Mouse (Mus musculus) intestine, embryonic 14.5 days (tissue): ENCODE data around the gene Siva1. TPM values are rescaled to one million over a fixed set of nuclear protein-coding genes. Genes with fewer than 3 reads are reported as not detected.

Experiments
- ATAC-seq: fragments of 200-750 bp; cut with Nextera tagmentation; replicated peaks from 2 replicates; pipeline ENCODE4 v1.8.0; 2017; ENCODE audit warnings: low read depth, moderate number of reproducible peaks, moderate TSS enrichment, moderate library complexity; ENCODE audit not compliant: low FRiP score, low TSS enrichment
- DNase-seq: peaks from one replicate; pipeline ENCODE4 v3.0.0-alpha.2; 2018; ENCODE audit warnings: low spot score
- H3K27ac ChIP-seq: fragments of 300-500 bp; sonication (generic); 2 replicates; pipeline ENCODE4 v1.5.1; 2014; ENCODE audit warnings: low read depth, mild to moderate bottlenecking, control low read depth
- H3K27me3 ChIP-seq: fragments of 300-500 bp; sonication (generic); replicated peaks from 2 replicates; pipeline ENCODE4 v1.6.1; 2014; ENCODE audit warnings: low read length, control low read depth; ENCODE audit not compliant: control insufficient read depth, insufficient read depth
- H3K36me3 ChIP-seq: fragments of 300-500 bp; sonication (generic); 2 replicates; pipeline ENCODE4 v1.6.1; 2014; ENCODE audit warnings: low read length, control low read depth; ENCODE audit not compliant: control insufficient read depth, insufficient read depth
- H3K4me1 ChIP-seq: fragments of 300-500 bp; sonication (generic); replicated peaks from 2 replicates; pipeline ENCODE4 v1.6.1; 2014; ENCODE audit warnings: low read length, control low read depth, mixed read lengths; ENCODE audit not compliant: control insufficient read depth, insufficient read depth
- H3K4me2 ChIP-seq: fragments of 300-500 bp; sonication (generic); 2 replicates; pipeline ENCODE4 v1.6.1; 2014; ENCODE audit warnings: low read length
- H3K4me3 ChIP-seq: fragments of 300-500 bp; sonication (generic); 2 replicates; pipeline ENCODE4 v1.5.1; 2014; ENCODE audit warnings: low read depth, low read length, control low read depth, mixed read lengths
- H3K9ac ChIP-seq: fragments of 300-500 bp; sonication (generic); 2 replicates; pipeline ENCODE4 v1.6.1; 2014; ENCODE audit warnings: mild to moderate bottlenecking, low read length
- H3K9me3 ChIP-seq: fragments of 300-500 bp; sonication (generic); 2 replicates; pipeline ENCODE4 v1.6.1; 2016; ENCODE audit warnings: low read length, control low read depth; ENCODE audit not compliant: control insufficient read depth
- WGBS: fragments of 180-500 bp; shearing (Covaris S2); extraction: QIAGEN DNeasy Blood & Tissue Kit; methylation state at CpG from one replicate; pipeline ENCODE4 v1.1.7; 2014; 5-methylcytosine and 5-hydroxymethylcytosine counted together
- polyA plus RNA-seq: library from polyadenylated mRNA; unstranded; fragments of >200 nt; fragmentation: Nextera tagmentation; extraction: Ambion mirVana; gene quantifications from 2 replicates; pipeline ENCODE4 v1.2.1, GENCODE M21; 2014

The Siva1 gene
- polyA plus RNA-seq, 1 experiment from 2014 or later: 324 TPM

DNA sequence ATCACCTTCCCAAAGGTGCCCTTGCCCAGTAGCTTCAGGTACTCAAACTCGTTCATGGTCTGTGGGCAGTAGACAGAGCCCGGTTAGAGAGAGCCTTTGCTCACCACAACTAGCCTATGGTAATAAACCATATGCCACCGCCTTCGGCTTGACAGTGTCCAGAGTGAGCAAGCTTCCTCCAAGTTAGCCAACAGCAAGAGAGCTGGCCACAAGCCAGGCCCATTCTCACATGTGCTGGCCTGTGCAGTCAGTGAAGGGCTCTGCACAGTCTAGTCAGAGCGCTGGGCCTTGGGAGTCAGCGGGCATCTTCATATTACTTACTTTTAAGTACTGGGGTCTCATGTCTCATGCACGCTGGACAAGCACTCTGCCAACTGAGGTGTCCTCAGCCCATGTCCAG lies 14.1 kb downstream of the Siva1 start:
- Histone ChIP-seq H3K4me2 (no peak overlapping the region), H3K4me1 (peaks cover 40% of the 10 kb centered on the region), H3K4me3 (no peak overlapping the region), H3K27ac (no peak overlapping the region), H3K9ac (no peak overlapping the region), H3K9me3 (no peaks in the 10 kb centered on the region), H3K27me3 (no peaks in the 10 kb centered on the region), H3K36me3 (peaks cover 89% of the 10 kb centered on the region)
- WGBS: 89% methylated on average over 7 of the region's 7 CpGs
- no peak for ATAC-seq
- DNase-seq: no peak

DNA sequence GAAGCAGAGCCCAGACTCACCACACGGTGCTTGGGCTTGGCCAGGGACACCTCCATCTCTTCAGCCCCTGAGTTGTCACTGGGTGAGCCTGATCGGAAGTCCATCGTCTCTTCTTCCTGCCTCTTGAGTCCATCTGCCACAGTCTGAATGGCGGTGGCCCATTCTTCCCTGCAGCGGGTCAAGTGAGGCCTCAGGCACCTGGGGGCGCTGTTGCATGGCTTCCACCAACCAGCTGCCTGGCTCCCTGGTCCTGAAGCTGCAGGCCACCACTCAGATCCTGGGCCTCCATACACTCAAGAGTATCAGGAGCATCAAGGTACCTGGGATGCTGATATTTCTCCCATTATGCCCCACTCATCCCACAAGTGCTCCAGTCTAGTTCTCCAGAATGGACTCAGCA lies 14.6 kb downstream of the Siva1 start:
- H3K4me2 ChIP-seq: no peak overlapping the region
- WGBS: 85% methylated on average over 6 of the region's 6 CpGs
- DNase-seq (no peak), ATAC-seq (no peak)
- H3K4me1 ChIP-seq: peaks cover 43% of the 10 kb centered on the region
- no peak overlapping the region for H3K9ac ChIP-seq
- no peaks in the 10 kb centered on the region for H3K27me3 ChIP-seq
- no peak overlapping the region for H3K27ac ChIP-seq
- peaks cover 89% of the 10 kb centered on the region for H3K36me3 ChIP-seq
- H3K4me3 ChIP-seq: no peak overlapping the region
- H3K9me3 ChIP-seq: no peaks in the 10 kb centered on the region

DNA sequence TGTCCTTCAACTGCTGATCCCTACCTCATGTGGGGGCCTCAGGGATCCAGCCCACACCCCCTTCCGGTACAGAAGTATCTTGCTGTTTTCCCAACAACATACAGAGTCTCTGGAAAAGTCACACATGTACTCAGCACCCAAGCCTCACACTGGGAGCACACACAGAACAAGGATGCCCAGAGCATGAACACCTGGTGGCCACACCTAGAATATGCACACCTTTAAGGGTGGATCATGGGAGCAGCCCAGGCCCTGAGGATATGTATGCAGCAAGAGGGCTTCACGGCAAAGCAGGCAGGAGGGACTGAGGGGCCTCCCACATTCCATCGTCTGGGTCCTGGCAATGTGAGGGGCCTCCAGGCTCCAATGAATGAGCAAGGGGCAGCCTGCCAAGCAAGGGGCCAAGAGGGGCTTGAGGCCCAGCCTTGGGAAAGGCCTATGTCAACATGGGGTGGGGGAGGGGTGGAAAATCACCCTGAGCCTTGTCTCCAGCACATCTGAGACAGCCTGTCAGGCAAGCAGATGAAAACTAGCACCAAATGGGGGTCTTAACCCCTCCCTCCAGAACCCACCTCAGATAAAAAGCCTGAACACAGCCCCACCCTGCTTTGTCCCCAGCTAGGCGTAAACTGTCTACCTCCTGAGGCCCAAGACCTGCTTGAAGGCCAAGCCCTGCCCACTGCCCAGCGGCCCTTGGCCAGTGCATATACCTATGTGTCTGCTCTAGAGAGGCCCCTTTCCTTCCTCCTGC lies 16.3 kb downstream of the Siva1 start:
- Histone ChIP-seq H3K27me3 (no peaks in the 10 kb centered on the region), H3K4me3 (no peak overlapping the region), H3K36me3 (peaks cover 86% of the 10 kb centered on the region), H3K9ac (peak overlapping the region; percentile 34), H3K4me1 (peaks cover 46% of the 10 kb centered on the region), H3K9me3 (no peaks in the 10 kb centered on the region), H3K27ac (peak overlapping the region; percentile 88), H3K4me2 (peak overlapping the region; percentile 34)
- WGBS: 20% methylated on average over 5 of the region's 5 CpGs
- ATAC-seq (peak; percentile 84), DNase-seq (peak; percentile 92)

DNA sequence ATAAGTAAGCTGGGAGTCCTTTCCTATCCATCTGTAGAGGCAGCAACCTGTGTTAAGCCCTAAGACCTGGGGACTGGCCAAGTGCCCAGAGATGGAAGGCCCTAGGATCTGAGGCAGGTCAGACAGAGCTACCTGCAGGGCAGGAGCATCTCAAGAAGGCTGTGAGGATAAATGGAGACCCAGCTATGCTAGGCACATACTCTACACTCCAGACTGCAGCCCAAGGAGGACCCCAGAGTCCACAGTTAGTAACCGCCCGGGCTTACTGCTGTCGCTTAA lies 16.8 kb downstream of the Siva1 start:
- H3K4me2 ChIP-seq: peak overlapping the region; percentile 34
- H3K4me3 ChIP-seq: no peak overlapping the region
- peak overlapping the region; percentile 88 for H3K27ac ChIP-seq
- peak overlapping the region; percentile 34 for H3K9ac ChIP-seq
- peaks cover 86% of the 10 kb centered on the region for H3K36me3 ChIP-seq
- H3K4me1 ChIP-seq: peaks cover 51% of the 10 kb centered on the region
- no peak for DNase-seq
- H3K9me3 ChIP-seq: no peaks in the 10 kb centered on the region
- ATAC-seq: no peak
- H3K27me3 ChIP-seq: no peaks in the 10 kb centered on the region
- 89% methylated on average over 3 of the region's 3 CpGs for WGBS

DNA sequence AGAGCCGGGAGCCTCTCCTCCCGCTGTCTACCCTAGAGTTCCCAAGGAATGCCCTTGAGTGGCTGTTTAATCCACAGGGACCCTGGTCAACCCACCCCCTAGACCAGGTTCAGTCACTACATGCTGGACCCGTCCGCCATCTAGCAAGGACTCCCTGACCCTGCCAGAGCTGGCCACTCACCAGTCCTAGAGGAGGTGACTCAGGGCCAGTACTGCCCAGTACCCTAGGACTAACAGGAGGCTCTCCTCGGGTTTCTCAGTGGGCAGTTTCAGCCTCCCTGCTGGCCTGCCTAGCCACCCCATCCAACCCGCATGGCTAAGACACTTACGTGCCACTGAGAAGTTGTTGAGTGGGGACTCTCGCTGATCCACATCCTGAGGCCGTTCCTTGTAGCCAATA lies 17.4 kb downstream of the Siva1 start:
- Histone ChIP-seq H3K9ac (0 out of 2 replicates have a peak overlapping the region, but pooled peaks have one; percentile 7), H3K4me2 (no peak overlapping the region), H3K9me3 (no peaks in the 10 kb centered on the region), H3K27ac (peak overlapping the region; percentile 88), H3K4me3 (no peak overlapping the region), H3K4me1 (peaks cover 51% of the 10 kb centered on the region), H3K27me3 (no peaks in the 10 kb centered on the region), H3K36me3 (peaks cover 85% of the 10 kb centered on the region)
- WGBS: 84% methylated on average over 9 of the region's 9 CpGs
- ATAC-seq (no peak), DNase-seq (no peak)

DNA sequence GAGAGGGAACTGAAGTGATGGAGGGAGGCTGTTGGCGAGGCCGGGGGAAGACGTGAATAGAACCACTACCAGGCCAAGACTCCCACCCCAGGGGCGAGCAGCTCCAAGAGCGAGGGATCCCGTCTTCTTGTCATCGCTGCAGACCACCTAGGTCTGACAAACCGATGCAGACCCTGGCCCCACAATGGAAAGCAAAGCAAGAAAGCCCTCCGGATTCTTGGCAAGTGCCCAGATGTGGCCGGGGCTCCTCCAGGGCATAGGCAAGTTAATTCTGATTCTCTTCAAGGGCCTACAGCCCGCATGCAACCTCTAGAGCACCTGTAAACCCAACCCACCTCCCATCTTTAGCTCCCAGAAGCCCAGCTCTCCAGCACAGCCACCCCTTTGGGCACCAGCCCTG lies 18.8 kb downstream of the Siva1 start:
- Histone ChIP-seq H3K4me2 (no peak overlapping the region), H3K4me1 (peaks cover 51% of the 10 kb centered on the region), H3K27me3 (no peaks in the 10 kb centered on the region), H3K9me3 (no peaks in the 10 kb centered on the region), H3K36me3 (peaks cover 85% of the 10 kb centered on the region), H3K27ac (no peak overlapping the region), H3K9ac (no peak overlapping the region), H3K4me3 (no peak overlapping the region)
- DNase-seq (no peak), ATAC-seq (no peak)
- WGBS: 87% methylated on average over 11 of the region's 11 CpGs

DNA sequence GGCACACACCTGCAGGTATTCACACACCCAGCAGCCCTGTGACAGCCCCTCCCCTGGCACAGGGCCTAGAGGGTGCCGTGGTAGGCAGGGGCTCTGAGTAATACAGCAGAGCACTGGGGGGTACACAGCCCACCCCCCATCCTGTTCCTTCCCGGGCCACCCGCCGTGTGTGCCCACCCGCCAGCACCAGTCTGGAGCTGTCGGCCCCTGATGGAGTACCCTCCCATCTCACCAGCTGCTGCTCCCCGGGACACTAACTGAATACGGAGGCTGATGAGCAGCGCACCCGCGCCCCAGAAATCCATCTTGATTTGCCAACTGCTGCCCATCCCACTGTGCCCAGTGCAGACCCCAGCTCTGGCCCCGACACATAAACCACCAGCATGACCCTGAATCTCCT lies 19.2 kb downstream of the Siva1 start:
- Histone ChIP-seq H3K27ac (no peak overlapping the region; the same call in 1 of the 2 replicates), H3K9me3 (no peaks in the 10 kb centered on the region), H3K4me2 (no peak overlapping the region), H3K4me3 (no peak overlapping the region), H3K36me3 (peaks cover 85% of the 10 kb centered on the region), H3K27me3 (no peaks in the 10 kb centered on the region), H3K9ac (no peak overlapping the region), H3K4me1 (peaks cover 51% of the 10 kb centered on the region)
- DNase-seq (no peak), ATAC-seq (no peak)
- WGBS: 87% methylated on average over 12 of the region's 12 CpGs

DNA sequence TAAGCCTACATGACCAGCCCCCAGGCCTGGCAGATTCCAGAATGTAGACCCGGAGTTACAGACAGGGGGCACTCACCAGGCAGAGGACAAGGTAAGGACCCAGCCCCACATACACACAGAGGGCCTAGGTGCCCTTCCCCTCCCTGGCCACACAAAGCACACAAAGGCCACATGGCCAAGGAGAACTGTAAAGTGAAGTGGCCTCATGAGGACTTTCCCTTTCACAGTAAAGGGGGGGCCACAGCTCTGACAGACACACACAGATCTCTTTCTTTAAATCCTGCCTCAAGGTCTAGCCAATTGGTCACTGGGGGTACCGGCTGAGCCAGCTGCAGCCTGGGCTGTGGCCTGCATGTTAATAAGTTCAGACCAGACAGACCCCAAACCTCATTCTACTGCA lies 19.6 kb downstream of the Siva1 start:
- peaks cover 51% of the 10 kb centered on the region for H3K4me1 ChIP-seq
- H3K36me3 ChIP-seq: peaks cover 85% of the 10 kb centered on the region
- H3K27ac ChIP-seq: no peak overlapping the region; the same call in 1 of the 2 replicates
- DNase-seq: no peak
- WGBS: 53% methylated on average over 2 of the region's 2 CpGs
- H3K4me3 ChIP-seq: no peak overlapping the region
- H3K9me3 ChIP-seq: no peaks in the 10 kb centered on the region
- H3K9ac ChIP-seq: no peak overlapping the region
- ATAC-seq: no peak
- H3K27me3 ChIP-seq: no peaks in the 10 kb centered on the region
- no peak overlapping the region for H3K4me2 ChIP-seq

DNA sequence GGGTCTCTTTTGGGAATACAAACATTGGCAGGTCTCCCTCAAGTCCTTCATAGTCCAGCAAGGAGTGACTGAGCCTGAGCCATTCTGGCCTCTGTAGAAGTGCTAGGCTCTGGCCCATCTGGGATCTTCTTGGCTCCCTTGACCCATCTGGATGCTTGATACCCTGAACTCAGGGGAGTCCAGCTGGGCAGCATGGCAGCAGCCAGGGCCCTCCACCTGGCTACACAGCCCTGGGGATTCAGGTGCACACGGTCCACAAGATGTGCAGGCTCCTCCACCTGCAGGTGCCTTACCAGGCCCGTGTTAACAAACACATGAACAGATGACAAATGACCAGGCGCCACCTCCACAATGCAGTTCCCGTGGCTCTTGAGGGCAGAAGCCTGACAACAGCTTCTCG lies 20.2 kb downstream of the Siva1 start:
- ATAC-seq: no peak
- Histone ChIP-seq H3K4me1 (peaks cover 51% of the 10 kb centered on the region), H3K36me3 (peaks cover 85% of the 10 kb centered on the region), H3K4me2 (no peak overlapping the region), H3K9me3 (no peaks in the 10 kb centered on the region), H3K27me3 (no peaks in the 10 kb centered on the region), H3K27ac (no peak overlapping the region), H3K9ac (no peak overlapping the region), H3K4me3 (no peak overlapping the region)
- no peak for DNase-seq
- WGBS: 39% methylated on average over 5 of the region's 5 CpGs
